In genomic region chr6:51999157-51999478, GRCm38 (mm10) we compare ENCODE assay signal across 11 mouse cellular contexts.
"Had no signal": no experiment of that assay in that cellular context is flagged by ENCODE, and none has a peak within 500 bp of the region (broad histone marks: within the 10 kb centered on the region; RNA-seq: fewer than 3 reads in every experiment).

No protein-coding gene starts in this region.

- H3K4me3 ChIP-seq: limb, embryonic 15.5 days; liver, embryonic 12.5 days; midbrain, embryonic 10.5 days; midbrain, embryonic 12.5 days; myocyte; stomach, embryonic 15.5 days had no signal

- H3K36me3 ChIP-seq: limb, embryonic 15.5 days; liver, embryonic 12.5 days; midbrain, embryonic 10.5 days; midbrain, embryonic 12.5 days; stomach, embryonic 15.5 days had no signal

- H3K4me2 ChIP-seq: limb, embryonic 15.5 days; liver, embryonic 12.5 days; midbrain, embryonic 12.5 days; stomach, embryonic 15.5 days had no signal

- H3K9me3 ChIP-seq: limb, embryonic 15.5 days; liver, embryonic 12.5 days; midbrain, embryonic 10.5 days; midbrain, embryonic 12.5 days; stomach, embryonic 15.5 days had no signal

- H3K4me1 ChIP-seq: limb, embryonic 15.5 days; liver, embryonic 12.5 days; midbrain, embryonic 10.5 days; midbrain, embryonic 12.5 days; stomach, embryonic 15.5 days had no signal

- DNase-seq: right cerebral cortex, postnatal 14 days; thymus, adult 2 months had no signal

- H3K9ac ChIP-seq: limb, embryonic 15.5 days; liver, embryonic 12.5 days; liver, embryonic 14.5 days; midbrain, embryonic 12.5 days; stomach, embryonic 15.5 days had no signal

- ATAC-seq: liver, embryonic 12.5 days; midbrain, embryonic 16.5 days had no signal

- H3K27ac ChIP-seq: limb, embryonic 15.5 days; liver, embryonic 12.5 days; liver, embryonic 14.5 days; midbrain, embryonic 10.5 days; midbrain, embryonic 12.5 days; stomach, embryonic 15.5 days; stomach, postnatal 0 days had no signal
